Mouse (Mus musculus): Measurements from ENCODE around the gene Jph4. TPM values are rescaled to one million over a fixed set of nuclear protein-coding genes. Genes with fewer than 3 reads are reported as not detected.
A peak's percentile ranks its signal among the peaks of the same experiment; 100 is the strongest.

Gene Jph4
- 0.19 and 0.25 TPM in 2 replicates for polyA plus RNA-seq (2012; rRNA removed)

- 16% methylated on average over 21 of the region's 21 CpGs for WGBS
Measured at GRCm38 (mm10) chr14:55116425-55117200, at the start of gene Jph4. Gene Jph4 (minus strand): TSS chr14:55116935.

DNA sequence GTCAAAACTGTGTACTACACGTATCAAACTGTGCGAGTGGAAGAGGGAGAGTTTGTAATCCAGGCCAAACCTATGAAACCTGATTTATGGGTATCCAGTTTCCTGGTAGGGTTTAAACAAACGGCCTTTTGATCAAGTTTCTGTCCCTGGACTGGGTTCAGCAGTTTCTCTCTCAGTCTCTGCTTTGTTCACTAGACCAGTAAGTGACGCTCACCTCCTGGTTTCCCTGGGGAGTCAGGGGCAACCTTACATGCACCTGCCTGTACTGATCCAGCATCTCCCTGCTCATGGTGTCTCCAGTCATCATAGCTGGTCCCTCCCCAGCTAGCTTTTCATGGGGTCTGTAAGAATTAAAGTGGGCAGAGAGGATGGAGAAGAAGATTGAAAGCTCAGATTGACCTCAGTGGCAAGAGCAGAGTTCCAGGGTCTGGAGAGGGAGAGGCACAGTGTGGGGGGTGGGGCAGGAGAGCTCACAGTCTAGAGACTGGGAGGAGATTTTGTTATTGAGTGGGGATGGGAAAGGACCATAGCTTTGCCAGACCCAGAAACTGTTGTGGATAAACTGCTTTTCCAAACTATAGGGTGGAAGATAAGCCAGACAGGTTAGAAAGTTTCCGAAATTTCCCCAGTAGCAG is 47.6 kb upstream of the Jph4 start:
- H3K36me3 ChIP-seq (ENCODE audit: control insufficient read depth, insufficient read depth, low read length) = no peaks in the 10 kb centered on the region
- no peak overlapping the region for H3K4me3 ChIP-seq (ENCODE audit: insufficient read depth, low read depth, low read length)
- H3K27me3 ChIP-seq (replicated peaks; ENCODE audit: control insufficient read depth, insufficient read depth, low read length) = no peaks in the 10 kb centered on the region
- no peak overlapping the region for H3K27ac ChIP-seq (ENCODE audit: insufficient read depth, low read depth, low read length)
- 55% methylated on average over 5 of the region's 5 CpGs for WGBS
- no peak for DNase-seq
- TF ChIP-seq POLR2A (IDR thresholded peaks at IDR 0.05; ENCODE audit: low read depth, low read length) (no peak), CTCF (conservative IDR thresholded peaks at IDR 0.05; ENCODE audit: insufficient read depth, insufficient read length, low read depth, low read length) (no peak)
- no peaks in the 10 kb centered on the region for H3K4me1 ChIP-seq (ENCODE audit: control insufficient read depth, insufficient read depth, low read length)

More at GRCm38 (mm10) chr14:55116425-55117200, at the start of gene Jph4:
- DNase-seq = no peak
- Histone ChIP-seq H3K36me3 (ENCODE audit: control insufficient read depth, insufficient read depth, low read length) (no peaks in the 10 kb centered on the region), H3K4me1 (ENCODE audit: control insufficient read depth, insufficient read depth, low read length) (0 out of 2 replicates have a peak, but pooled peaks cover 4% of the 10 kb centered on the region), H3K4me3 (ENCODE audit: insufficient read depth, low read depth, low read length) (no peak within 1 kb of the TSS), H3K27ac (ENCODE audit: insufficient read depth, low read depth, low read length) (no peak within 1 kb of the TSS), H3K27me3 (replicated peaks; ENCODE audit: control insufficient read depth, insufficient read depth, low read length) (no peaks in the 10 kb centered on the region; the same call in 1 of the 2 replicates)
- TF ChIP-seq CTCF (conservative IDR thresholded peaks at IDR 0.05; ENCODE audit: insufficient read depth, insufficient read length, low read depth, low read length) (no peak), POLR2A (IDR thresholded peaks at IDR 0.05; ENCODE audit: low read depth, low read length) (no peak)

GRCm38 (mm10) chr14:55162168-55162567 is 45.4 kb upstream of the Jph4 start:
- TF ChIP-seq POLR2A (IDR thresholded peaks at IDR 0.05; ENCODE audit: low read depth, low read length) (no peak), CTCF (conservative IDR thresholded peaks at IDR 0.05; ENCODE audit: insufficient read depth, insufficient read length, low read depth, low read length) (no peak)
- no peak overlapping the region for H3K4me3 ChIP-seq (ENCODE audit: insufficient read depth, low read depth, low read length)
- H3K4me1 ChIP-seq (ENCODE audit: control insufficient read depth, insufficient read depth, low read length) = no peaks in the 10 kb centered on the region
- DNase-seq = no peak
- H3K36me3 ChIP-seq (ENCODE audit: control insufficient read depth, insufficient read depth, low read length) = no peaks in the 10 kb centered on the region
- no peaks in the 10 kb centered on the region for H3K27me3 ChIP-seq (replicated peaks; ENCODE audit: control insufficient read depth, insufficient read depth, low read length)
- 71% methylated on average over 4 of the region's 4 CpGs for WGBS
- no peak overlapping the region for H3K27ac ChIP-seq (ENCODE audit: insufficient read depth, low read depth, low read length)

DNA sequence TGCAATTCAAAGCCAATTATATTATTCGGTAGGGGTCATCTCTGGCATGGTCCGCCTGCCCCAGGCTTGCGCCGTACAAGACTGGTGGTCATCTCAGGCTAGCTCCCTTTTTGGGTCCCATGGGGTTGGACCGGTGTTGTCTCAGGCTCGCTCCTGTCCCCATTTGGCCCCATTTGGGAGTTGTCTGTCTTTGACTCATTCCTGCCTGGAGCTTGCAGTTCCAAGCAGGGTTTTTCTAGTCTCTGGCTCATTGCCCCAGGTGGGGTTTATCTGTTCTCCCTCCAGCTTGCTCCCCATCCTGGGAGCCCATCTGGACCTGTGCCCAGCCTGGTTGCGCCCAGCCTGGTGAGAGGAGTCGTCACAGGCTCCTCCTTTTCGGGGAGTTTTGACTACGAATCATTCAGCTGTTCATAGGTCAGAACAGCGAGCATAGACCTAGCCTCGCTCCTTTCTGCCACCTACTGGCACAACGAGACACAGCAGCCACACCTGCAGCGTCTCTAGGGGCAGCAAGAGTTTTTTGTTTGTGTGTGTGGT is 44.4 kb upstream of the Jph4 start:
- peak; percentile 75 for DNase-seq
- no peak overlapping the region for H3K27ac ChIP-seq (ENCODE audit: insufficient read depth, low read depth, low read length)
- H3K36me3 ChIP-seq (ENCODE audit: control insufficient read depth, insufficient read depth, low read length) = no peaks in the 10 kb centered on the region
- no peaks in the 10 kb centered on the region for H3K27me3 ChIP-seq (replicated peaks; ENCODE audit: control insufficient read depth, insufficient read depth, low read length)
- 33% methylated on average over 14 of the region's 14 CpGs for WGBS
- no peak overlapping the region for H3K4me3 ChIP-seq (ENCODE audit: insufficient read depth, low read depth, low read length)
- no peaks in the 10 kb centered on the region for H3K4me1 ChIP-seq (ENCODE audit: control insufficient read depth, insufficient read depth, low read length)
- TF ChIP-seq CTCF (conservative IDR thresholded peaks at IDR 0.05; ENCODE audit: insufficient read depth, insufficient read length, low read depth, low read length) (peak; percentile 91), POLR2A (IDR thresholded peaks at IDR 0.05; ENCODE audit: low read depth, low read length) (no peak)

GRCm38 (mm10) chr14:55160251-55161071 is 43.7 kb upstream of the Jph4 start:
- Histone ChIP-seq H3K4me1 (ENCODE audit: control insufficient read depth, insufficient read depth, low read length) (no peaks in the 10 kb centered on the region), H3K4me3 (ENCODE audit: insufficient read depth, low read depth, low read length) (no peak overlapping the region), H3K27ac (ENCODE audit: insufficient read depth, low read depth, low read length) (no peak overlapping the region), H3K36me3 (ENCODE audit: control insufficient read depth, insufficient read depth, low read length) (no peaks in the 10 kb centered on the region), H3K27me3 (replicated peaks; ENCODE audit: control insufficient read depth, insufficient read depth, low read length) (no peaks in the 10 kb centered on the region)
- DNase-seq = no peak
- 87% methylated on average over 10 of the region's 10 CpGs for WGBS
- TF ChIP-seq CTCF (conservative IDR thresholded peaks at IDR 0.05; ENCODE audit: insufficient read depth, insufficient read length, low read depth, low read length) (no peak), POLR2A (IDR thresholded peaks at IDR 0.05; ENCODE audit: low read depth, low read length) (no peak)

DNA sequence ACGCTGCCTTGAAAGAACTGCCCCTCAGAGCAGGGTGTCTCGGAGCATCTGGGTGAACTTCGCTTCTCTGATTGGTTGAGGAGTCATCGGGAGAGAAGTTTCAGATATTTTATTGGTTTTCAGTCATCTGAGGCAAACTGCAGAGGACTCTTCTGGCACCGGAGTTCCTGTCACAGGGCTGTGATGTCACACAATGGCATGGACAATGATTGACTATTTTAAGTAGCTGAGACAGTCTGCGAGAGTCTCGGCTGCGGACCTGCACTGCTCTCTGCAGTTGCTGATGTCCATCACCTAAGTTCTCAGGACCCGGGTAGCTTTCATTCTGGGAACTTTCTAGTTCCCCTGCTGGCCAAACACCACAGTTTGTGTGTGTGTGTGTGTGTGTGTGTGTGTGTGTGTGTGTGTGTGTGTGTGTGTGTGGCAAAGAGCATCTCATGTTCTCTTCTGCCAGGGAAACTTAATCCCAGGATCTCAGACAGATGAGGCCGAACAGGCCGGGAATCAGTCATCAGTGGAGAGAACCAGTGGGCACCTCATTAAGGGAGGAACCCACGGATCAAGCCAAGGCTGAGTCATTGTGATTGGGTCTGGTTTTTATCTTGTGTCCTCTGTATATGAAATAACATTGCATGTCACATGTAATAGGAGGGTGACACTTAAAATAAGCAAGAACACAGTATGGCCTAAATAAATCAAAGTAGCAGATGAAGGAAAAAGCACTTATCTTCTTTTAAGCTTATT is 40.8 kb upstream of the Jph4 start:
- Histone ChIP-seq H3K27me3 (replicated peaks; ENCODE audit: control insufficient read depth, insufficient read depth, low read length) (no peaks in the 10 kb centered on the region), H3K36me3 (ENCODE audit: control insufficient read depth, insufficient read depth, low read length) (no peaks in the 10 kb centered on the region), H3K4me1 (ENCODE audit: control insufficient read depth, insufficient read depth, low read length) (no peaks in the 10 kb centered on the region), H3K4me3 (ENCODE audit: insufficient read depth, low read depth, low read length) (no peak overlapping the region), H3K27ac (ENCODE audit: insufficient read depth, low read depth, low read length) (no peak overlapping the region)
- DNase-seq = peak; percentile 41
- WGBS = 34% methylated on average over 12 of the region's 12 CpGs
- TF ChIP-seq CTCF (conservative IDR thresholded peaks at IDR 0.05; ENCODE audit: insufficient read depth, insufficient read length, low read depth, low read length) (no peak), POLR2A (IDR thresholded peaks at IDR 0.05; ENCODE audit: low read depth, low read length) (no peak)
